12 mouse cellular contexts compared by ENCODE assay signal in genomic region chr16:37779651-37780280, GRCm38 (mm10). TPM values are rescaled to one million over a fixed set of nuclear protein-coding genes. Genes with fewer than 3 reads are reported as not detected.
DNase-seq lines count a peak whose midpoint lies in the region; ATAC-seq and TF ChIP-seq lines count a peak whose summit lies in the region.
"Had no signal": no experiment of that assay in that cellular context is flagged by ENCODE, and none has a peak within 500 bp of the region (broad histone marks: within the 10 kb centered on the region; RNA-seq: fewer than 3 reads in every experiment).

No protein-coding gene starts in this region.

- no peak for TF ChIP-seq CTCF in heart, adult 2 months (IDR thresholded peaks at IDR 0.05)
- no peak for TF ChIP-seq CTCF in kidney, adult 2 months (conservative IDR thresholded peaks at IDR 0.05; ENCODE audit: insufficient read depth, insufficient read length, low read depth, low read length)
- no peak for TF ChIP-seq CTCF in liver, postnatal 0 days (IDR thresholded peaks at IDR 0.05; ENCODE audit: low read depth)

- intact Hi-C loops in heart, adult 2 months (cut with DNase I): no loop called here
- intact Hi-C loops in heart, postnatal 25 days (cut with DNase I): loop anchor here (5.0 kb wide), 1 partner anchor 47 kb away; no protein-coding TSS in a partner anchor

- no peak for ATAC-seq in intestine, embryonic 16.5 days
- ATAC-seq in granulocyte monocyte progenitor cell, adult 5-6 weeks (replicated peaks; ENCODE audit: poor library complexity, severe bottlenecking): no peak
- ATAC-seq in liver, postnatal 0 days: no peak

- peaks cover 2% of the 10 kb centered on the region for H3K36me3 ChIP-seq in heart, adult 2 months (ENCODE audit: control insufficient read depth, insufficient read depth, low read length)
- H3K36me3 ChIP-seq in kidney, adult 2 months (ENCODE audit: control insufficient read depth, insufficient read depth, low read length): no peaks in the 10 kb centered on the region
- no peaks in the 10 kb centered on the region for H3K36me3 ChIP-seq in intestine, embryonic 16.5 days (ENCODE audit: control insufficient read depth, insufficient read depth, low read length)
- H3K36me3 ChIP-seq in liver, postnatal 0 days (replicated peaks; ENCODE audit: insufficient read depth, low read length): no peaks in the 10 kb centered on the region

- no peaks in the 10 kb centered on the region for H3K9me3 ChIP-seq in intestine, embryonic 16.5 days (ENCODE audit: control insufficient read depth, low read length)
- H3K9me3 ChIP-seq in liver, postnatal 0 days (ENCODE audit: low read length): no peaks in the 10 kb centered on the region

- WGBS in heart, adult 2 months: 72% methylated on average over 7 of the region's 7 CpGs
- WGBS in kidney, adult 2 months: 46% methylated on average over 7 of the region's 7 CpGs
- WGBS in intestine, embryonic 16.5 days: 62% methylated on average over 7 of the region's 7 CpGs
- WGBS in liver, postnatal 0 days (ENCODE audit: insufficient replicate concordance): 62% methylated on average over 7 of the region's 7 CpGs

- TF ChIP-seq EP300 in heart, adult 2 months (IDR thresholded peaks at IDR 0.05; ENCODE audit: insufficient read depth, low read depth, low read length): no peak
- TF ChIP-seq EP300 in liver, postnatal 0 days (IDR thresholded peaks at IDR 0.05; ENCODE audit: low read depth): no peak

- H3K4me1 ChIP-seq in heart, adult 2 months (ENCODE audit: control insufficient read depth, insufficient read depth, low read length): peaks cover 8% of the 10 kb centered on the region
- peaks cover 5% of the 10 kb centered on the region; the same call in 1 of the 2 replicates for H3K4me1 ChIP-seq in kidney, adult 2 months (ENCODE audit: control insufficient read depth, insufficient read depth, low read length)
- H3K4me1 ChIP-seq in intestine, embryonic 16.5 days (ENCODE audit: control insufficient read depth, insufficient read depth, low read length): peaks cover 9% of the 10 kb centered on the region
- H3K4me1 ChIP-seq in liver, postnatal 0 days (ENCODE audit: insufficient read depth): peaks cover 9% of the 10 kb centered on the region

- H3K79me2 ChIP-seq in heart, adult 2 months (replicated peaks; ENCODE audit: control insufficient read depth, insufficient read depth, low read length): no peaks in the 10 kb centered on the region

- TF ChIP-seq POLR2A in heart, adult 2 months (IDR thresholded peaks at IDR 0.05; ENCODE audit: insufficient read depth, low read depth, low read length): no peak
- TF ChIP-seq POLR2A in kidney, adult 2 months (IDR thresholded peaks at IDR 0.05; ENCODE audit: low read depth, low read length): no peak

- H3K27me3 ChIP-seq in heart, adult 2 months (ENCODE audit: control insufficient read depth, insufficient read depth, low read length): no peaks in the 10 kb centered on the region
- H3K27me3 ChIP-seq in kidney, adult 2 months (replicated peaks; ENCODE audit: control insufficient read depth, insufficient read depth, low read length): no peaks in the 10 kb centered on the region
- H3K27me3 ChIP-seq in intestine, embryonic 16.5 days (replicated peaks; ENCODE audit: control insufficient read depth, insufficient read depth, low read length): no peaks in the 10 kb centered on the region; the same call in 1 of the 2 replicates
- H3K27me3 ChIP-seq in liver, postnatal 0 days (ENCODE audit: insufficient read depth, low read length): peaks cover 14% of the 10 kb centered on the region

- peak overlapping the region; percentile 39; the same call in 1 of the 2 replicates for H3K9ac ChIP-seq in heart, adult 2 months (ENCODE audit: low read depth, low read length)
- H3K9ac ChIP-seq in intestine, embryonic 16.5 days (ENCODE audit: low read depth, low read length): 0 out of 2 replicates have a peak overlapping the region, but pooled peaks have one; percentile 2
- no peak overlapping the region for H3K9ac ChIP-seq in liver, postnatal 0 days (replicated peaks)

- no peak overlapping the region for H3K4me3 ChIP-seq in heart, adult 2 months
- no peak overlapping the region for H3K4me3 ChIP-seq in kidney, adult 2 months (ENCODE audit: insufficient read depth, low read depth, low read length)
- H3K4me3 ChIP-seq in intestine, embryonic 16.5 days (ENCODE audit: low read length): peak overlapping the region; percentile 5; the same call in 1 of the 2 replicates
- no peak overlapping the region for H3K4me3 ChIP-seq in liver, postnatal 0 days (ENCODE audit: low read depth, low read length)

- H3K27ac ChIP-seq in heart, adult 2 months: peak overlapping the region; percentile 56
- H3K27ac ChIP-seq in kidney, adult 2 months (ENCODE audit: insufficient read depth, low read depth, low read length): no peak overlapping the region
- H3K27ac ChIP-seq in intestine, embryonic 16.5 days (ENCODE audit: low read length): 0 out of 2 replicates have a peak overlapping the region, but pooled peaks have one; percentile 11
- H3K27ac ChIP-seq in liver, postnatal 0 days (ENCODE audit: low read depth): no peak overlapping the region

- H3K4me2 ChIP-seq in intestine, embryonic 16.5 days (ENCODE audit: low read depth, low read length): peak overlapping the region; percentile 7
- H3K4me2 ChIP-seq in liver, postnatal 0 days (ENCODE audit: low read depth, low read length): no peak overlapping the region

- DNase-seq in heart, adult 2 months: no peak
- no peak for DNase-seq in heart, postnatal 25 days (ENCODE audit: low spot score)
- peak; percentile 43 for DNase-seq in kidney, adult 2 months
- no peak for DNase-seq in kidney, adult 11 months
- DNase-seq in 416B (ENCODE audit: low read depth): peak; percentile 37
- DNase-seq in liver, postnatal 0 days: no peak
- DNase-seq: adrenal gland, postnatal 10 days; gastrocnemius, postnatal 14 days; lung, postnatal 4 days; spleen, adult 18-20 months had no signal

RNA-seq across cellular contexts. Expression of gene Fstl1, which starts 3.1 kb away (rescaled TPM):
- total RNA-seq in heart, adult 2 months (2021): 10 to 100 TPM; 43.6 to 57.6 TPM
- polyA plus RNA-seq in heart, adult 2 months (2012; rRNA removed): 39.7 and 68.4 TPM in 2 replicates
- total RNA-seq in heart, postnatal 25 days (2021): 100 to 1,000 TPM; 107 to 122 TPM
- polyA plus RNA-seq in kidney, adult 2 months (2012; rRNA removed): 21.3 and 25.8 TPM in 2 replicates
- polyA plus RNA-seq in intestine, embryonic 16.5 days (2015; fragmentation: Nextera tagmentation; extraction: Ambion mirVana): 208 and 225 TPM in 2 replicates
- 2.7 TPM in 1 of 2 replicates, not detected in the other for total RNA-seq in granulocyte monocyte progenitor cell, adult 5-6 weeks (2014; fragmentation: Nextera tagmentation)
- 0.56 TPM in 1 of 2 replicates, not detected in the other for total RNA-seq in granulocyte monocyte progenitor cell, adult 5-6 weeks (2017)
- 14.9 and 15.5 TPM in 2 replicates for polyA plus RNA-seq in liver, postnatal 0 days (2015; fragmentation: Nextera tagmentation; extraction: Ambion mirVana)

Comparison
In these comparisons a context has a peak if more than half of its experiments do, and no peak if none do; other contexts are left out.
1. DNase-seq: peak in kidney, adult 2 months (single experiment) and 416B (single experiment); none in heart, adult 2 months (0 of 2), heart, postnatal 25 days (single experiment), kidney, adult 11 months (single experiment) and liver, postnatal 0 days (single experiment).
2. H3K27ac ChIP-seq: peak in heart, adult 2 months (single experiment) and intestine, embryonic 16.5 days (single experiment); none in kidney, adult 2 months (single experiment) and liver, postnatal 0 days (single experiment).